Mouse (Mus musculus) limb, embryonic 11.5 days (tissue): ENCODE results near the gene Stil. TPM values are rescaled to one million over a fixed set of nuclear protein-coding genes. Genes with fewer than 3 reads are reported as not detected.

Experiments
- ATAC-seq: fragments of 200-750 bp; cut with Nextera tagmentation; 2 replicates; pipeline ENCODE4 v1.8.0; 2017; ENCODE audit warnings: low read depth; ENCODE audit not compliant: insufficient number of reproducible peaks, low FRiP score, low TSS enrichment
- DNase-seq: peaks from one replicate; pipeline ENCODE4 v3.0.0-alpha.2; 2015; ENCODE audit warnings: low spot score
- H3K27ac ChIP-seq: fragments of 300-500 bp; sonication (generic); replicated peaks from 2 replicates; pipeline ENCODE4 v1.5.1; 2014; ENCODE audit warnings: low read depth, mild to moderate bottlenecking, low read length
- H3K27me3 ChIP-seq: fragments of 300-500 bp; sonication (generic); 2 replicates; pipeline ENCODE4 v1.6.1; 2014; ENCODE audit warnings: mild to moderate bottlenecking, low read length, mixed read lengths; ENCODE audit not compliant: control insufficient read depth, insufficient read depth
- H3K36me3 ChIP-seq: fragments of 300-500 bp; sonication (generic); 2 replicates; pipeline ENCODE4 v1.6.1; 2014; ENCODE audit warnings: mild to moderate bottlenecking, low read length, moderate library complexity, mixed read lengths; ENCODE audit not compliant: control insufficient read depth, insufficient read depth
- H3K4me1 ChIP-seq: fragments of 300-500 bp; sonication (generic); 2 replicates; pipeline ENCODE4 v1.6.1; 2014; ENCODE audit warnings: low read length, mixed read lengths; ENCODE audit not compliant: control insufficient read depth, insufficient read depth
- H3K4me2 ChIP-seq: fragments of 300-500 bp; sonication (generic); 2 replicates; pipeline ENCODE4 v1.6.1; 2014; ENCODE audit warnings: low read depth, mild to moderate bottlenecking, moderate library complexity; ENCODE audit not compliant: severe bottlenecking
- H3K4me3 ChIP-seq: fragments of 300-500 bp; sonication (generic); 2 replicates; pipeline ENCODE4 v1.5.1; 2014; ENCODE audit warnings: low read depth, low read length
- H3K9ac ChIP-seq: fragments of 300-500 bp; sonication (generic); 2 replicates; pipeline ENCODE4 v1.6.1; 2014; ENCODE audit warnings: mild to moderate bottlenecking, low read length
- H3K9me3 ChIP-seq: fragments of 300-500 bp; sonication (generic); 2 replicates; pipeline ENCODE4 v1.6.1; 2016; ENCODE audit warnings: low read length; ENCODE audit not compliant: control insufficient read depth
- WGBS: fragments of 180-500 bp; shearing (Covaris S2); extraction: QIAGEN DNeasy Blood & Tissue Kit; methylation state at CpG from one replicate; pipeline ENCODE4 v1.1.7; 2014; 5-methylcytosine and 5-hydroxymethylcytosine counted together
- polyA plus RNA-seq: library from polyadenylated mRNA; unstranded; fragments of >200 nt; fragmentation: Nextera tagmentation; extraction: Ambion mirVana; gene quantifications from 2 replicates; pipeline ENCODE4 v1.2.1, GENCODE M21; 2014

The Stil gene
- polyA plus RNA-seq, 1 experiment from 2014 or later = 20.1 TPM

DNA sequence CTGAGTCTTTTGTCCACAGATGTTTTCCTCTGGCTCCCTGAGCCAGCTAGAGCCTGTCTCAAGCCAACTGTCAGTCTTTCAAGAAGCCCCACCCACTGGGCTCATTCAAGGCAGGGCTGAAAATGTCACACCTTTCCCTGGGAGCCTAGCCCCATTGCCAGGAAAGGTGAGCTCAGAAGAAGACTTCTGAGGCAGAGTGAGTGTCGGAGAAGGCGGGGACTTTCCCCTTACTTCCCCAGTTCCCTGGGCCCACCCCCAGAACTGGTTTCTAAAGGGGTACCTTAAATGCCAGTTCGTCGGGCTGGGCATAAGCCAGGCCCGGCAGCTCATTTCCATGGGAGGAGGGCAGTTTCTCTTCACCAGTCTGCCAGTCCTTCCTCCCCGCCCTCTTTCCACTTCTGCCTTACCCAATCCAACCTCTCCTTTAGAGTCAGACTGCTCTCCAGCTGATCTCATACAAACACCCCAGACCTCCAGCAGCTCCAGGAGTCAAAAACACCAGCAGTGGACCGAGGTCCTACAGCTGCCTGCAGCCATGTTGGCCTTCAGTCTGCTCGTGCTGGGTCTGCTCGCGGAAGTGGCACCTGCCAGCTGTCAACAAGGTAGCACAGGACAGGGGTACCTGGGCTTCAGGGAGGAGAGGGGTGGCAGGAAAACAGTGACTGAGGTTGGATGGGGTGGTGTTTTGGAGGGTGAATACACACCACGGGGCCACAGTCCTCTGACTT lies 88.8 kb downstream of the Stil start, which contains the start of gene Pdzk1ip1:
Gene Pdzk1ip1, plus strand, starts transcription at position 98 of the 728 bp plus-strand sequence.
- H3K4me3 ChIP-seq = no peak within 1 kb of the TSS
- WGBS = 15% methylated on average over 11 of the region's 11 CpGs
- H3K27me3 ChIP-seq = peaks cover 12% of the 10 kb centered on the region; the same call in 1 of the 2 replicates
- no peak for ATAC-seq
- DNase-seq = no peak
- H3K9me3 ChIP-seq = no peaks in the 10 kb centered on the region
- H3K4me1 ChIP-seq = no peaks in the 10 kb centered on the region
- no peak within 1 kb of the TSS for H3K4me2 ChIP-seq
- no peak within 1 kb of the TSS for H3K27ac ChIP-seq
- H3K36me3 ChIP-seq = no peaks in the 10 kb centered on the region
- H3K9ac ChIP-seq = no peak within 1 kb of the TSS

DNA sequence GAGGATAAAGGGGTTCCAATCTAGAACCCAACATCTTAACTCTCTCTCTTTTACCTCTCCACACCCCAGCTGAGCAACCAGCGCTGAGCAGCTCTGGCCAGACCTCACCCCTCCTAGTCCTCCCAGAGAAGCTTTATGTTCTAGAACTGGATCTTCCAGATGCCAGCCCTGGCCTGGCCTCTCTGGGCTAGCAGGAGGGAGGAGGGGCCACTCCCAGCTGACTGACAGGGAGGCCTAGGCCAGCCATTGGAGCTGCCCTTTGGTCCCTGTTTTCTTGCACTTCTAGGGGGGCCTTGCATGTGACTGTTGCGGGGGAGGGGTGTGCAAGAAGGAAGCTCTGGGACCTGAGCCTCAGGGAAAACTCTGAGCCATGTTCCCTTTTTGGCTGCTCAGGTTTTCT lies 90.6 kb downstream of the Stil start:
- no peaks in the 10 kb centered on the region for H3K9me3 ChIP-seq
- ATAC-seq = no peak
- H3K4me1 ChIP-seq = no peaks in the 10 kb centered on the region
- no peak overlapping the region for H3K9ac ChIP-seq
- no peak overlapping the region for H3K27ac ChIP-seq
- WGBS = 59% methylated on average over 2 of the region's 2 CpGs
- H3K27me3 ChIP-seq = peaks cover 25% of the 10 kb centered on the region
- no peak for DNase-seq
- no peak overlapping the region for H3K4me2 ChIP-seq
- no peak overlapping the region for H3K4me3 ChIP-seq
- H3K36me3 ChIP-seq = no peaks in the 10 kb centered on the region

DNA sequence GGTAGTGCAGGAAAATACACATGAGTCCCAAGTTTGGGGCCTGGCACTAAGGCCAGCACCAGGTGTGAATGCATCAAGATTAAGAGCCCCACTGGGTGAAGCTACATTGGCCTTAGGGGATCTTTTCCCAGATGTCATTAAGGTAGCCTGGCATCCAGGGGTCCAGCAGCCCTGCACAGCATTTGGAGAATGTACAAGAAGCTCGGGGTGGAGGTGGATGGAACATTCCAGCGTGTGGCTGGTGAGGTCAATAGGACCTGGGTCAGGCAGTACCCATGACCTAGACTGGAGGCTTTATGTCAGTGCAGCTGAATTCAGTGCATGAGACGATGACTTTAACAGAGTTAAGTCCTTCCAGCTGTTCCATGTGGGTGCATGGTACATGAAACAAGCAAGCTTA lies 91.8 kb downstream of the Stil start:
- WGBS = 77% methylated on average over 3 of the region's 3 CpGs
- Histone ChIP-seq H3K27me3 (peaks cover 37% of the 10 kb centered on the region), H3K36me3 (no peaks in the 10 kb centered on the region), H3K27ac (no peak overlapping the region), H3K9ac (no peak overlapping the region), H3K4me2 (no peak overlapping the region), H3K9me3 (no peaks in the 10 kb centered on the region), H3K4me3 (no peak overlapping the region), H3K4me1 (peaks cover under 1% of the 10 kb centered on the region; the same call in 1 of the 2 replicates)
- DNase-seq (no peak), ATAC-seq (no peak)

Other genes starting within 250 kb of the Stil start
- not detected in 2 replicates for gene Gm12830, start 178.4 kb upstream of the Stil start, polyA plus RNA-seq
- 0.20 and 0.67 TPM in 2 replicates for gene Foxd2, start 91.3 kb upstream of the Stil start, polyA plus RNA-seq
- not detected in 2 replicates for gene Foxe3, start 74.1 kb upstream of the Stil start, polyA plus RNA-seq
- 83.6 and 87.4 TPM in 2 replicates for gene Cmpk1, start 12.9 kb upstream of the Stil start, polyA plus RNA-seq
- gene Tal1, start 56.3 kb downstream of the Stil start, polyA plus RNA-seq = 2.7 and 3.4 TPM in 2 replicates
- gene Pdzk1ip1, start 88.5 kb downstream of the Stil start, polyA plus RNA-seq = 11.2 and 12.3 TPM in 2 replicates
- gene Cyp4x1, start 134.1 kb downstream of the Stil start, polyA plus RNA-seq = 0.03 TPM in 1 of 2 replicates, not detected in the other
- not detected in 2 replicates for gene Cyp4a29, start 241.9 kb downstream of the Stil start, polyA plus RNA-seq